Comparison of ENCODE assay signal across 9 mouse cellular contexts in genomic region chr11:70615074-70615473, GRCm38 (mm10). TPM values are rescaled to one million over a fixed set of nuclear protein-coding genes. Genes with fewer than 3 reads are reported as not detected.
DNase-seq lines count a peak whose midpoint lies in the region; ATAC-seq and TF ChIP-seq lines count a peak whose summit lies in the region.
"Had no signal": no experiment of that assay in that cellular context is flagged by ENCODE, and none has a peak within 500 bp of the region (broad histone marks: within the 10 kb centered on the region; RNA-seq: fewer than 3 reads in every experiment).

No protein-coding gene starts in this region.

- H3K4me2 ChIP-seq in forebrain, embryonic 11.5 days (ENCODE audit: low read depth, low read length, severe bottlenecking) = peak overlapping the region; percentile 49
- H3K4me2 ChIP-seq in limb, embryonic 11.5 days (ENCODE audit: low read depth, severe bottlenecking) = peak overlapping the region; percentile 70
- H3K4me2 ChIP-seq in midbrain, embryonic 11.5 days = peak overlapping the region; percentile 58
- peak overlapping the region; percentile 87 for H3K4me2 ChIP-seq in stomach, embryonic 14.5 days (replicated peaks; ENCODE audit: low read depth, low read length)

- TF ChIP-seq POLR2A in ES-Bruce4 (IDR thresholded peaks at IDR 0.05; ENCODE audit: insufficient read depth, low read length) = peak; percentile 56

- ATAC-seq in forebrain, embryonic 11.5 days (replicated peaks; ENCODE audit: low FRiP score) = peak; percentile 51; the same call in 1 of the 2 replicates
- ATAC-seq in limb, embryonic 11.5 days (ENCODE audit: insufficient number of reproducible peaks, low FRiP score, low TSS enrichment, low read depth) = peak; percentile 65; the same call in 1 of the 2 replicates
- ATAC-seq in midbrain, embryonic 11.5 days (ENCODE audit: low FRiP score) = peak; percentile 59; the same call in 1 of the 2 replicates
- peak; percentile 92 for ATAC-seq in stomach, embryonic 14.5 days (ENCODE audit: insufficient number of reproducible peaks, insufficient read depth, low FRiP score, low read depth)

- no peaks in the 10 kb centered on the region for H3K4me1 ChIP-seq in ES-Bruce4 (ENCODE audit: control insufficient read depth, insufficient read depth, low read length)
- H3K4me1 ChIP-seq in forebrain, embryonic 11.5 days (replicated peaks; ENCODE audit: control insufficient read depth, insufficient read depth, low read length) = peaks cover 6% of the 10 kb centered on the region
- peaks cover 9% of the 10 kb centered on the region for H3K4me1 ChIP-seq in limb, embryonic 11.5 days (ENCODE audit: control insufficient read depth, insufficient read depth, low read length)
- H3K4me1 ChIP-seq in midbrain, embryonic 11.5 days (ENCODE audit: control insufficient read depth, insufficient read depth, low read length) = peaks cover 9% of the 10 kb centered on the region; the same call in 1 of the 2 replicates
- peaks cover 4% of the 10 kb centered on the region; the same call in 1 of the 2 replicates for H3K4me1 ChIP-seq in stomach, embryonic 14.5 days (ENCODE audit: control insufficient read depth, insufficient read depth, low read length)

- intact Hi-C loops in heart, postnatal 36 days (cut with DNase I) = no loop called here

- H3K27ac ChIP-seq in ES-Bruce4 (ENCODE audit: insufficient read depth, low read length) = no peak overlapping the region
- H3K27ac ChIP-seq in forebrain, embryonic 11.5 days (ENCODE audit: low read depth, low read length) = no peak overlapping the region
- H3K27ac ChIP-seq in limb, embryonic 11.5 days (replicated peaks; ENCODE audit: low read depth, low read length) = no peak overlapping the region
- no peak overlapping the region for H3K27ac ChIP-seq in midbrain, embryonic 11.5 days (ENCODE audit: low read depth, low read length)
- peak overlapping the region; percentile 35; the same call in 1 of the 2 replicates for H3K27ac ChIP-seq in stomach, embryonic 14.5 days (ENCODE audit: low read length)

- H3K9me3 ChIP-seq in ES-Bruce4 (replicated peaks; ENCODE audit: control insufficient read depth, insufficient read depth, low read length, poor library complexity, severe bottlenecking) = no peaks in the 10 kb centered on the region
- H3K9me3 ChIP-seq in forebrain, embryonic 11.5 days (ENCODE audit: control insufficient read depth, low read length) = no peaks in the 10 kb centered on the region
- H3K9me3 ChIP-seq in limb, embryonic 11.5 days (ENCODE audit: control insufficient read depth, low read length) = no peaks in the 10 kb centered on the region
- H3K9me3 ChIP-seq in midbrain, embryonic 11.5 days (ENCODE audit: control insufficient read depth, low read length) = no peaks in the 10 kb centered on the region
- H3K9me3 ChIP-seq in stomach, embryonic 14.5 days (ENCODE audit: control insufficient read depth, low read depth, low read length) = no peaks in the 10 kb centered on the region

- peak overlapping the region; percentile 71 for H3K4me3 ChIP-seq in ES-Bruce4 (ENCODE audit: low read depth, low read length)
- H3K4me3 ChIP-seq in forebrain, embryonic 11.5 days (ENCODE audit: low read depth, low read length) = peak overlapping the region; percentile 17
- H3K4me3 ChIP-seq in limb, embryonic 11.5 days (ENCODE audit: low read depth, low read length) = peak overlapping the region; percentile 25
- peak overlapping the region; percentile 28 for H3K4me3 ChIP-seq in midbrain, embryonic 11.5 days (ENCODE audit: low read depth, low read length)
- peak overlapping the region; percentile 25 for H3K4me3 ChIP-seq in stomach, embryonic 14.5 days (ENCODE audit: low read depth, low read length)

- peak overlapping the region; percentile 32 for H3K9ac ChIP-seq in ES-Bruce4 (ENCODE audit: low read depth, poor library complexity, severe bottlenecking)
- H3K9ac ChIP-seq in forebrain, embryonic 11.5 days (ENCODE audit: low read length) = peak overlapping the region; percentile 48
- H3K9ac ChIP-seq in limb, embryonic 11.5 days (ENCODE audit: low read length) = peak overlapping the region; percentile 37; the same call in 1 of the 2 replicates
- peak overlapping the region; percentile 48; the same call in 1 of the 2 replicates for H3K9ac ChIP-seq in midbrain, embryonic 11.5 days (ENCODE audit: low read length)
- H3K9ac ChIP-seq in stomach, embryonic 14.5 days (replicated peaks; ENCODE audit: low read depth, low read length) = peak overlapping the region; percentile 45; the same call in 1 of the 2 replicates

- TF ChIP-seq EP300 in ES-Bruce4 (IDR thresholded peaks at IDR 0.05; ENCODE audit: insufficient read depth, low read depth, low read length) = no peak

- no peak for TF ChIP-seq CTCF in ES-Bruce4 (IDR thresholded peaks at IDR 0.05; ENCODE audit: low read depth, low read length)

- peaks cover 7% of the 10 kb centered on the region; the same call in 1 of the 2 replicates for H3K36me3 ChIP-seq in ES-Bruce4 (ENCODE audit: control insufficient read depth, insufficient read depth, low read length, poor library complexity, severe bottlenecking)
- no peaks in the 10 kb centered on the region; the same call in 1 of the 2 replicates for H3K36me3 ChIP-seq in forebrain, embryonic 11.5 days (ENCODE audit: control insufficient read depth, insufficient read depth, low read length)
- peaks cover 10% of the 10 kb centered on the region for H3K36me3 ChIP-seq in limb, embryonic 11.5 days (ENCODE audit: control insufficient read depth, insufficient read depth, low read length)
- H3K36me3 ChIP-seq in midbrain, embryonic 11.5 days (ENCODE audit: control insufficient read depth, insufficient read depth, low read length) = 0 out of 2 replicates have a peak, but pooled peaks cover 2% of the 10 kb centered on the region
- peaks cover 21% of the 10 kb centered on the region for H3K36me3 ChIP-seq in stomach, embryonic 14.5 days (ENCODE audit: control insufficient read depth, insufficient read depth, low read length)

- WGBS in forebrain, embryonic 11.5 days = 3% methylated on average over 17 of the region's 17 CpGs
- WGBS in limb, embryonic 11.5 days = 1% methylated on average over 17 of the region's 17 CpGs
- WGBS in midbrain, embryonic 11.5 days = 1% methylated on average over 17 of the region's 17 CpGs
- under 1% methylated on average over 17 of the region's 17 CpGs for WGBS in stomach, embryonic 14.5 days

- no peaks in the 10 kb centered on the region for H3K27me3 ChIP-seq in ES-Bruce4 (ENCODE audit: control insufficient read depth, insufficient read depth, low read length, poor library complexity, severe bottlenecking)
- no peaks in the 10 kb centered on the region; the same call in 1 of the 2 replicates for H3K27me3 ChIP-seq in forebrain, embryonic 11.5 days (ENCODE audit: control insufficient read depth, insufficient read depth, low read length)
- H3K27me3 ChIP-seq in limb, embryonic 11.5 days (ENCODE audit: control insufficient read depth, insufficient read depth, low read length) = 0 out of 2 replicates have a peak, but pooled peaks cover 7% of the 10 kb centered on the region
- peaks cover 3% of the 10 kb centered on the region for H3K27me3 ChIP-seq in midbrain, embryonic 11.5 days (ENCODE audit: control insufficient read depth, insufficient read depth, low read length)
- no peaks in the 10 kb centered on the region for H3K27me3 ChIP-seq in stomach, embryonic 14.5 days (ENCODE audit: control insufficient read depth, insufficient read depth, low read length)

- DNase-seq in adrenal gland, postnatal 4 days (ENCODE audit: low spot score in 2 of 2) = peak; percentile 26 to 40
- peak; percentile 66 for DNase-seq in forebrain, embryonic 11.5 days (ENCODE audit: low spot score)
- peak; percentile 68 to 70 for DNase-seq in heart, postnatal 36 days
- peak; percentile 66 for DNase-seq in limb, embryonic 11.5 days (ENCODE audit: low spot score)
- DNase-seq in midbrain, embryonic 11.5 days (ENCODE audit: low spot score, missing footprints) = peak; percentile 90
- no peak for DNase-seq in frontal cortex, postnatal 10 days (ENCODE audit: low spot score in 2 of 2)

RNA-seq across cellular contexts. Expression of gene 4930544D05Rik, which starts 0.6 kb away (rescaled TPM):
- polyA plus RNA-seq in ES-Bruce4 (2011; ENCODE audit: insufficient read depth, insufficient read length, low read depth, missing spikeins) = not detected in 2 replicates
- total RNA-seq in adrenal gland, postnatal 4 days (2021) = not detected
- not detected in 2 replicates for polyA plus RNA-seq in forebrain, embryonic 11.5 days (2014; fragmentation: Nextera tagmentation; extraction: Ambion mirVana)
- total RNA-seq in heart, postnatal 36 days (2021) = not detected
- polyA plus RNA-seq in limb, embryonic 11.5 days (2014; fragmentation: Nextera tagmentation; extraction: Ambion mirVana) = not detected in 2 replicates
- not detected in 2 replicates for polyA plus RNA-seq in midbrain, embryonic 11.5 days (2014; fragmentation: Nextera tagmentation; extraction: Ambion mirVana)
- polyA plus RNA-seq in stomach, embryonic 14.5 days (2014; fragmentation: Nextera tagmentation; extraction: Ambion mirVana) = not detected in 2 replicates

RNA-seq across cellular contexts. Expression of gene Chrne, which starts 3.9 kb away (rescaled TPM):
- polyA plus RNA-seq in ES-Bruce4 (2011; ENCODE audit: insufficient read depth, insufficient read length, low read depth, missing spikeins) = 0.56 TPM in 1 of 2 replicates, not detected in the other
- total RNA-seq in adrenal gland, postnatal 4 days (2021) = under 1 TPM in 1 of 2 experiments, not detected in 1; 0.36 TPM
- not detected in 2 replicates for polyA plus RNA-seq in forebrain, embryonic 11.5 days (2014; fragmentation: Nextera tagmentation; extraction: Ambion mirVana)
- total RNA-seq in heart, postnatal 36 days (2021) = not detected
- polyA plus RNA-seq in limb, embryonic 11.5 days (2014; fragmentation: Nextera tagmentation; extraction: Ambion mirVana) = not detected in 2 replicates
- not detected in 2 replicates for polyA plus RNA-seq in midbrain, embryonic 11.5 days (2014; fragmentation: Nextera tagmentation; extraction: Ambion mirVana)
- not detected in 2 replicates for polyA plus RNA-seq in stomach, embryonic 14.5 days (2014; fragmentation: Nextera tagmentation; extraction: Ambion mirVana)

RNA-seq across cellular contexts. Expression of gene Gp1ba, which starts 23.8 kb away (rescaled TPM):
- not detected in 2 replicates for polyA plus RNA-seq in ES-Bruce4 (2011; ENCODE audit: insufficient read depth, insufficient read length, low read depth, missing spikeins)
- 1 to 10 TPM in 1 of 2 experiments, under 1 TPM in 1; 0.28 to 1.2 TPM for total RNA-seq in adrenal gland, postnatal 4 days (2021)
- 1.1 and 1.3 TPM in 2 replicates for polyA plus RNA-seq in forebrain, embryonic 11.5 days (2014; fragmentation: Nextera tagmentation; extraction: Ambion mirVana)
- under 1 TPM; 0.16 to 0.17 TPM for total RNA-seq in heart, postnatal 36 days (2021)
- polyA plus RNA-seq in limb, embryonic 11.5 days (2014; fragmentation: Nextera tagmentation; extraction: Ambion mirVana) = 1.2 and 1.3 TPM in 2 replicates
- polyA plus RNA-seq in midbrain, embryonic 11.5 days (2014; fragmentation: Nextera tagmentation; extraction: Ambion mirVana) = 0.61 and 0.81 TPM in 2 replicates
- polyA plus RNA-seq in stomach, embryonic 14.5 days (2014; fragmentation: Nextera tagmentation; extraction: Ambion mirVana) = 0.21 and 0.22 TPM in 2 replicates
- total RNA-seq: layer of hippocampus, postnatal 10 days had no signal

RNA-seq across cellular contexts. Expression of gene Rnf167, which starts 32.0 kb away (rescaled TPM):
- 55.2 and 61.8 TPM in 2 replicates for polyA plus RNA-seq in ES-Bruce4 (2011; ENCODE audit: insufficient read depth, insufficient read length, low read depth, missing spikeins)
- total RNA-seq in adrenal gland, postnatal 4 days (2021) = 100 to 1,000 TPM; 100 to 106 TPM
- polyA plus RNA-seq in forebrain, embryonic 11.5 days (2014; fragmentation: Nextera tagmentation; extraction: Ambion mirVana) = 88.0 and 90.0 TPM in 2 replicates
- 10 to 100 TPM; 52.5 to 57.9 TPM for total RNA-seq in heart, postnatal 36 days (2021)
- 89.5 and 99.1 TPM in 2 replicates for polyA plus RNA-seq in limb, embryonic 11.5 days (2014; fragmentation: Nextera tagmentation; extraction: Ambion mirVana)
- polyA plus RNA-seq in midbrain, embryonic 11.5 days (2014; fragmentation: Nextera tagmentation; extraction: Ambion mirVana) = 87.0 and 87.9 TPM in 2 replicates
- 118 and 120 TPM in 2 replicates for polyA plus RNA-seq in stomach, embryonic 14.5 days (2014; fragmentation: Nextera tagmentation; extraction: Ambion mirVana)

RNA-seq across cellular contexts. Expression of gene Slc25a11, which starts 32.2 kb away (rescaled TPM):
- 45.0 and 48.0 TPM in 2 replicates for polyA plus RNA-seq in ES-Bruce4 (2011; ENCODE audit: insufficient read depth, insufficient read length, low read depth, missing spikeins)
- total RNA-seq in adrenal gland, postnatal 4 days (2021) = 100 to 1,000 TPM; 153 TPM
- 129 and 137 TPM in 2 replicates for polyA plus RNA-seq in forebrain, embryonic 11.5 days (2014; fragmentation: Nextera tagmentation; extraction: Ambion mirVana)
- total RNA-seq in heart, postnatal 36 days (2021) = 100 to 1,000 TPM; 570 to 607 TPM
- 141 and 148 TPM in 2 replicates for polyA plus RNA-seq in limb, embryonic 11.5 days (2014; fragmentation: Nextera tagmentation; extraction: Ambion mirVana)
- 134 and 142 TPM in 2 replicates for polyA plus RNA-seq in midbrain, embryonic 11.5 days (2014; fragmentation: Nextera tagmentation; extraction: Ambion mirVana)
- polyA plus RNA-seq in stomach, embryonic 14.5 days (2014; fragmentation: Nextera tagmentation; extraction: Ambion mirVana) = 151 and 157 TPM in 2 replicates

Comparison
In these comparisons a context has a peak if more than half of its experiments do, and no peak if none do; other contexts are left out.
1. H3K4me3 ChIP-seq: peak in every context shown above with its lines; median percentile 71 in ES-Bruce4; 28 in midbrain, embryonic 11.5 days; 25 in limb, embryonic 11.5 days; 25 in stomach, embryonic 14.5 days; 17 in forebrain, embryonic 11.5 days.
2. DNase-seq: peak in adrenal gland, postnatal 4 days (2 of 2), forebrain, embryonic 11.5 days (single experiment), heart, postnatal 36 days (2 of 2), limb, embryonic 11.5 days (single experiment) and midbrain, embryonic 11.5 days (single experiment); none in frontal cortex, postnatal 10 days (0 of 2).
3. Peak in every context shown above with its lines, with median percentiles within 50 percentile points of each other: H3K9ac ChIP-seq, ATAC-seq and H3K4me2 ChIP-seq.